Mouse (Mus musculus): ENCODE measurements around the gene Scp2. TPM values are rescaled to one million over a fixed set of nuclear protein-coding genes. Genes with fewer than 3 reads are reported as not detected.
"Not testable (repeated sequence)": the region's sequence is repeated elsewhere in the genome, so short reads cannot be mapped to it uniquely, and the experiment has no call there.

Scp2 gene
- total and polyA plus RNA-seq, 3 experiments: 65.8 to 84.4 TPM; not detected in 1

- no peak for DNase-seq (ENCODE audit: low read depth, low spot score)
- Histone ChIP-seq H3K4me3 (ENCODE audit: control insufficient read depth in 1 of 2, insufficient read depth in 1 of 2, low read depth in 2 of 2, low read length in 2 of 2) (no peak within 1 kb of the TSS), H3K9ac (ENCODE audit: control insufficient read depth, low read depth, low read length, poor library complexity, severe bottlenecking) (no peak within 1 kb of the TSS), H3K79me2 (ENCODE audit: control insufficient read depth, insufficient read depth, low read length, poor library complexity) (no peaks in the 10 kb centered on the region), H3K9me3 (replicated peaks; ENCODE audit: insufficient read depth, low read length) (no peaks in the 10 kb centered on the region), H3K4me1 (ENCODE audit: control insufficient read depth in 1 of 2, insufficient read depth in 2 of 2, low read length in 2 of 2) (no peaks in the 10 kb centered on the region), H3K27me3 (ENCODE audit: control insufficient read depth in 1 of 2, insufficient read depth in 2 of 2, low read length in 2 of 2) (peaks cover 0 to 4% of the 10 kb centered on the region in 2 experiments), H3K27ac (ENCODE audit: control insufficient read depth, low read depth, low read length) (no peak within 1 kb of the TSS), H3K36me3 (ENCODE audit: control insufficient read depth in 1 of 2, insufficient read depth in 2 of 2, low read length in 2 of 2) (no peaks in the 10 kb centered on the region)
- TF ChIP-seq GATA1 (IDR thresholded peaks at IDR 0.05; ENCODE audit: low read depth, low read length): no peak
- no peak for TF ChIP-seq CHD2 (IDR thresholded peaks at IDR 0.05; ENCODE audit: low read length)
Measured at GRCm38 (mm10) chr4:108165152-108165895, 20.5 kb upstream of the Scp2 start, which contains the start of gene Echdc2. TSS of gene Echdc2 (plus strand) at chr4:108165437.

GRCm38 (mm10) chr4:108163291-108163690 lies 18.5 kb upstream of the Scp2 start:
- no peak for DNase-seq (ENCODE audit: low read depth, low spot score)
- no peaks in the 10 kb centered on the region for H3K4me1 ChIP-seq (ENCODE audit: control insufficient read depth in 1 of 2, insufficient read depth in 2 of 2, low read length in 2 of 2)
- H3K9me3 ChIP-seq (replicated peaks; ENCODE audit: insufficient read depth, low read length): no peaks in the 10 kb centered on the region
- no peak overlapping the region for H3K4me3 ChIP-seq (ENCODE audit: control insufficient read depth in 1 of 2, insufficient read depth in 1 of 2, low read depth in 2 of 2, low read length in 2 of 2)
- TF ChIP-seq POLR2AphosphoS2 (IDR thresholded peaks at IDR 0.05; ENCODE audit: low read length): no peak
- H3K27ac ChIP-seq (ENCODE audit: control insufficient read depth, low read depth, low read length): no peak overlapping the region
- peaks cover 0 to 3% of the 10 kb centered on the region in 2 experiments for H3K27me3 ChIP-seq (ENCODE audit: control insufficient read depth in 1 of 2, insufficient read depth in 2 of 2, low read length in 2 of 2)
- no peaks in the 10 kb centered on the region for H3K79me2 ChIP-seq (ENCODE audit: control insufficient read depth, insufficient read depth, low read length, poor library complexity)
- no peak overlapping the region for H3K9ac ChIP-seq (ENCODE audit: control insufficient read depth, low read depth, low read length, poor library complexity, severe bottlenecking)
- no peaks in the 10 kb centered on the region for H3K36me3 ChIP-seq (ENCODE audit: control insufficient read depth in 1 of 2, insufficient read depth in 2 of 2, low read length in 2 of 2)

- H3K36me3 ChIP-seq (ENCODE audit: control insufficient read depth in 1 of 2, insufficient read depth in 2 of 2, low read length in 2 of 2): no peaks in the 10 kb centered on the region
- H3K4me3 ChIP-seq (ENCODE audit: control insufficient read depth in 1 of 2, insufficient read depth in 1 of 2, low read depth in 2 of 2, low read length in 2 of 2): no peak overlapping the region
- peaks cover 0 to 3% of the 10 kb centered on the region in 2 experiments for H3K27me3 ChIP-seq (ENCODE audit: control insufficient read depth in 1 of 2, insufficient read depth in 2 of 2, low read length in 2 of 2)
- DNase-seq (ENCODE audit: low read depth, low spot score): no peak
- H3K79me2 ChIP-seq (ENCODE audit: control insufficient read depth, insufficient read depth, low read length, poor library complexity): no peaks in the 10 kb centered on the region
- no peaks in the 10 kb centered on the region for H3K9me3 ChIP-seq (replicated peaks; ENCODE audit: insufficient read depth, low read length)
- H3K27ac ChIP-seq (ENCODE audit: control insufficient read depth, low read depth, low read length): no peak overlapping the region
- H3K9ac ChIP-seq (ENCODE audit: control insufficient read depth, low read depth, low read length, poor library complexity, severe bottlenecking): no peak overlapping the region
- no peak for TF ChIP-seq POLR2AphosphoS2 (IDR thresholded peaks at IDR 0.05; ENCODE audit: low read length)
- TF ChIP-seq MAFK (IDR thresholded peaks at IDR 0.05; ENCODE audit: borderline replicate concordance, low read depth, low read length): no peak
- TF ChIP-seq TCF12 (IDR thresholded peaks at IDR 0.05; ENCODE audit: low read depth, low read length): no peak
- TF ChIP-seq NELFE (IDR thresholded peaks at IDR 0.05; ENCODE audit: low read depth, low read length): no peak
- no peak for TF ChIP-seq GABPA (IDR thresholded peaks at IDR 0.05; ENCODE audit: low read depth, low read length)
- TF ChIP-seq ZC3H11A (IDR thresholded peaks at IDR 0.05; ENCODE audit: low read depth, low read length): no peak
- TF ChIP-seq USF2 (IDR thresholded peaks at IDR 0.05; ENCODE audit: borderline replicate concordance in 1 of 2, insufficient read depth in 1 of 2, low read depth in 1 of 2, low read length in 2 of 2): no peak
- TF ChIP-seq ETS1 (IDR thresholded peaks at IDR 0.05; ENCODE audit: low read depth, low read length): no peak
- no peak for TF ChIP-seq RAD21 (IDR thresholded peaks at IDR 0.05; ENCODE audit: low read depth, low read length)
- TF ChIP-seq MAX (IDR thresholded peaks at IDR 0.05; ENCODE audit: low read length): no peak
- no peak for TF ChIP-seq ZNF384 (IDR thresholded peaks at IDR 0.05; ENCODE audit: low read depth, low read length)
- no peaks in the 10 kb centered on the region for H3K4me1 ChIP-seq (ENCODE audit: control insufficient read depth in 1 of 2, insufficient read depth in 2 of 2, low read length in 2 of 2)
Measured at GRCm38 (mm10) chr4:108161936-108162335, 17.1 kb upstream of the Scp2 start.

- H3K79me2 ChIP-seq (ENCODE audit: control insufficient read depth, insufficient read depth, low read length, poor library complexity); H3K4me3 ChIP-seq (ENCODE audit: control insufficient read depth in 1 of 2, insufficient read depth in 1 of 2, low read depth in 2 of 2, low read length in 2 of 2); H3K4me1 ChIP-seq (ENCODE audit: control insufficient read depth in 1 of 2, insufficient read depth in 2 of 2, low read length in 2 of 2); H3K9me3 ChIP-seq (replicated peaks; ENCODE audit: insufficient read depth, low read length); H3K27ac ChIP-seq (ENCODE audit: control insufficient read depth, low read depth, low read length); H3K9ac ChIP-seq (ENCODE audit: control insufficient read depth, low read depth, low read length, poor library complexity, severe bottlenecking); H3K36me3 ChIP-seq (ENCODE audit: control insufficient read depth in 1 of 2, insufficient read depth in 2 of 2, low read length in 2 of 2); H3K27me3 ChIP-seq (ENCODE audit: control insufficient read depth in 1 of 2, insufficient read depth in 2 of 2, low read length in 2 of 2); DNase-seq (ENCODE audit: low read depth, low spot score): not testable (repeated sequence)
Measured at GRCm38 (mm10) chr4:108155141-108155540, 10.3 kb upstream of the Scp2 start.

- not testable (repeated sequence) for H3K9me3 ChIP-seq (replicated peaks; ENCODE audit: insufficient read depth, low read length); H3K79me2 ChIP-seq (ENCODE audit: control insufficient read depth, insufficient read depth, low read length, poor library complexity); DNase-seq (ENCODE audit: low read depth, low spot score); H3K9ac ChIP-seq (ENCODE audit: control insufficient read depth, low read depth, low read length, poor library complexity, severe bottlenecking); H3K36me3 ChIP-seq (ENCODE audit: control insufficient read depth in 1 of 2, insufficient read depth in 2 of 2, low read length in 2 of 2); H3K4me3 ChIP-seq (ENCODE audit: control insufficient read depth in 1 of 2, insufficient read depth in 1 of 2, low read depth in 2 of 2, low read length in 2 of 2); H3K27me3 ChIP-seq (ENCODE audit: control insufficient read depth in 1 of 2, insufficient read depth in 2 of 2, low read length in 2 of 2); H3K27ac ChIP-seq (ENCODE audit: control insufficient read depth, low read depth, low read length); H3K4me1 ChIP-seq (ENCODE audit: control insufficient read depth in 1 of 2, insufficient read depth in 2 of 2, low read length in 2 of 2)
Measured at GRCm38 (mm10) chr4:108145554-108145953, 756 bp upstream of the Scp2 start.

All from MEL (cell line).